In the genomic region with DNA sequence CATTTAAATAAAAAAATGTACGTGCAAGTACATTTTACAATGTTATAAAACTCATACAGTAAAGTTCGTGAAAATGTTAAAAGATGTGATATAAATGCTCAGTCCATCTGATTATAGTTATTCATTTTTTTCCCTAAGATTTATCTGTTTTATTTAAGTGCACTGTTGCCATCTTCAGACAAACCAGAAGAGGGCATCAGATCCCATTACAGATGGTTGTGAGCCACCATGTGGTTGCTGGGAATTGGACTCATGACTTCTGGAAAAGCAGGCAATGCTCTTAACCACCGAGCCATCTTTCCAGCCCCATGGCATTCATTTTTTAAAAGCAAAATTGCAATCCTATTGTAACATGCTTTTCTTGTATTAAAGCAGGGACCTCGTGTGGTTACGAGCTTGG, we compare ENCODE assay signal across 22 mouse cellular contexts. TPM values are rescaled to one million over a fixed set of nuclear protein-coding genes. Genes with fewer than 3 reads are reported as not detected.
DNase-seq lines count a peak whose midpoint lies in the region; ATAC-seq and TF ChIP-seq lines count a peak whose summit lies in the region.
"Had no signal": no experiment of that assay in that cellular context is flagged by ENCODE, and none has a peak within 500 bp of the region (broad histone marks: within the 10 kb centered on the region; RNA-seq: fewer than 3 reads in every experiment).

No protein-coding gene starts in this region.

- H3K79me2 ChIP-seq in MEL (ENCODE audit: control insufficient read depth, insufficient read depth, low read length, poor library complexity), result peaks cover 6% of the 10 kb centered on the region; the same call in 1 of the 2 replicates

- WGBS in hindbrain, postnatal 0 days, result 97% methylated on average over 5 of the region's 5 CpGs
- 96% methylated on average over 5 of the region's 5 CpGs for WGBS in hindbrain, embryonic 12.5 days
- WGBS in liver, embryonic 14.5 days (ENCODE audit: insufficient replicate concordance), result 84% methylated on average over 5 of the region's 5 CpGs

- 0 out of 2 replicates have a peak, but pooled peaks have one; percentile 11 for TF ChIP-seq CTCF in hindbrain, postnatal 0 days (IDR thresholded peaks at IDR 0.05; ENCODE audit: low read depth)
- peak; percentile 29; the same call in 1 of the 2 replicates for TF ChIP-seq CTCF in liver, embryonic 14.5 days (IDR thresholded peaks at IDR 0.05; ENCODE audit: low read depth)
- peak; percentile 43 for TF ChIP-seq CTCF in E14TG2a.4 (conservative IDR thresholded peaks at IDR 0.05; ENCODE audit: low read length)
- peak; percentile 9 to 58 (median 29); a peak in 4 of 6 replicates for TF ChIP-seq CTCF in MEL (IDR thresholded peaks at IDR 0.05 in 2 of 3, conservative IDR thresholded peaks at IDR 0.05 in 1 of 3; ENCODE audit: control insufficient read depth in 1 of 3, insufficient read depth in 1 of 3, low read depth in 2 of 3, low read length in 3 of 3, poor library complexity in 1 of 3, severe bottlenecking in 1 of 3)

- TF ChIP-seq EP300 in liver, embryonic 14.5 days (IDR thresholded peaks at IDR 0.05; ENCODE audit: low read depth), result no peak
- TF ChIP-seq EP300 in MEL (IDR thresholded peaks at IDR 0.05; ENCODE audit: low read depth in 1 of 2, low read length in 2 of 2), result no peak

- H3K4me3 ChIP-seq in hindbrain, postnatal 0 days (ENCODE audit: low read length), result no peak overlapping the region
- no peak overlapping the region for H3K4me3 ChIP-seq in hindbrain, embryonic 12.5 days
- no peak overlapping the region for H3K4me3 ChIP-seq in liver, embryonic 14.5 days (ENCODE audit: insufficient read depth in 1 of 2, low read depth in 2 of 2, low read length in 2 of 2)
- H3K4me3 ChIP-seq in E14TG2a.4 (replicated peaks; ENCODE audit: low read length) (no peak overlapping the region), MEL (ENCODE audit: control insufficient read depth in 1 of 2, insufficient read depth in 1 of 2, low read depth in 2 of 2, low read length in 2 of 2) (no peak overlapping the region)
- H3K4me3 ChIP-seq: embryonic facial prominence, embryonic 12.5 days; forebrain, embryonic 12.5 days; hindbrain, embryonic 10.5 days; limb, embryonic 10.5 days had no signal

- no peak for DNase-seq in hindbrain, postnatal 0 days (ENCODE audit: low spot score)
- no peak for DNase-seq in liver, embryonic 14.5 days (ENCODE audit: low read depth in 3 of 3, low spot score in 3 of 3)
- no peak for DNase-seq in liver
- no peak for DNase-seq in MEL (ENCODE audit: low read depth, low spot score)
- DNase-seq in adrenal gland, postnatal 4 days (ENCODE audit: low spot score in 2 of 2), result no peak
- DNase-seq: adrenal gland, adult 2 months; cerebellum, adult 18-20 months; cerebellum, postnatal 14 days; gastrocnemius, postnatal 10 days; kidney, adult 18-20 months; kidney, postnatal 25 days; lung, embryonic 14.5 days; lung, postnatal 4 days; right cerebral cortex, postnatal 14 days had no signal

- no peaks in the 10 kb centered on the region for H3K4me1 ChIP-seq in hindbrain, postnatal 0 days (ENCODE audit: insufficient read depth, low read length)
- peaks cover 5% of the 10 kb centered on the region for H3K4me1 ChIP-seq in hindbrain, embryonic 12.5 days
- no peaks in the 10 kb centered on the region for H3K4me1 ChIP-seq in liver, embryonic 14.5 days (replicated peaks; ENCODE audit: control insufficient read depth in 2 of 2, insufficient read depth in 2 of 2, low read length in 1 of 2)
- H3K4me1 ChIP-seq in E14TG2a.4 (replicated peaks; ENCODE audit: low read depth, low read length) (peaks cover 28% of the 10 kb centered on the region), MEL (ENCODE audit: control insufficient read depth in 1 of 2, insufficient read depth in 2 of 2, low read length in 2 of 2) (no peaks in the 10 kb centered on the region)

- H3K9ac ChIP-seq in hindbrain, postnatal 0 days (replicated peaks; ENCODE audit: low read length), result no peak overlapping the region
- H3K9ac ChIP-seq in hindbrain, embryonic 12.5 days, result no peak overlapping the region
- no peak overlapping the region for H3K9ac ChIP-seq in liver, embryonic 14.5 days (replicated peaks)
- no peak overlapping the region for H3K9ac ChIP-seq in MEL (ENCODE audit: control insufficient read depth, low read depth, low read length, poor library complexity, severe bottlenecking)
- H3K9ac ChIP-seq: embryonic facial prominence, embryonic 12.5 days; forebrain, embryonic 12.5 days; lung, embryonic 14.5 days had no signal

- no peak overlapping the region for H3K27ac ChIP-seq in hindbrain, postnatal 0 days
- H3K27ac ChIP-seq in hindbrain, embryonic 12.5 days, result no peak overlapping the region
- H3K27ac ChIP-seq in liver, embryonic 14.5 days, result no peak overlapping the region
- H3K27ac ChIP-seq in MEL (ENCODE audit: control insufficient read depth, low read depth, low read length), result no peak overlapping the region
- H3K27ac ChIP-seq: embryonic facial prominence, embryonic 12.5 days; forebrain, embryonic 12.5 days; hindbrain, embryonic 10.5 days; limb, embryonic 10.5 days had no signal

- no peak for TF ChIP-seq POLR2A in MEL (IDR thresholded peaks at IDR 0.05; ENCODE audit: control insufficient read depth in 1 of 2, insufficient read depth in 1 of 2, low read depth in 1 of 2, low read length in 2 of 2, poor library complexity in 1 of 2)

- TF ChIP-seq RAD21 in MEL (IDR thresholded peaks at IDR 0.05; ENCODE audit: low read depth, low read length), result peak; percentile 40

- no peaks in the 10 kb centered on the region for H3K36me3 ChIP-seq in hindbrain, postnatal 0 days (ENCODE audit: insufficient read depth, low read length)
- H3K36me3 ChIP-seq in hindbrain, embryonic 12.5 days, result peaks cover 26% of the 10 kb centered on the region
- H3K36me3 ChIP-seq in liver, embryonic 14.5 days (replicated peaks; ENCODE audit: control insufficient read depth, insufficient read depth, low read depth), result peaks cover 6% of the 10 kb centered on the region
- H3K36me3 ChIP-seq in E14TG2a.4 (ENCODE audit: insufficient read depth, low read length), result peaks cover 18% of the 10 kb centered on the region; the same call in 1 of the 2 replicates
- peaks cover 0 to 17% of the 10 kb centered on the region in 2 experiments; a peak in 2 of 4 replicates for H3K36me3 ChIP-seq in MEL (ENCODE audit: control insufficient read depth in 1 of 2, insufficient read depth in 2 of 2, low read length in 2 of 2)

- H3K27me3 ChIP-seq in hindbrain, postnatal 0 days (ENCODE audit: insufficient read depth, low read length), result no peaks in the 10 kb centered on the region
- no peaks in the 10 kb centered on the region for H3K27me3 ChIP-seq in hindbrain, embryonic 12.5 days
- H3K27me3 ChIP-seq in liver, embryonic 14.5 days (ENCODE audit: control insufficient read depth, insufficient read depth, low read length), result no peaks in the 10 kb centered on the region
- H3K27me3 ChIP-seq in E14TG2a.4 (ENCODE audit: insufficient read depth, low read length), result no peaks in the 10 kb centered on the region
- H3K27me3 ChIP-seq in MEL (ENCODE audit: control insufficient read depth in 1 of 2, insufficient read depth in 2 of 2, low read length in 2 of 2), result no peaks in the 10 kb centered on the region
- H3K27me3 ChIP-seq: embryonic facial prominence, embryonic 12.5 days; forebrain, embryonic 12.5 days had no signal

- no peaks in the 10 kb centered on the region for H3K9me3 ChIP-seq in hindbrain, postnatal 0 days (ENCODE audit: low read length)
- H3K9me3 ChIP-seq in hindbrain, embryonic 12.5 days (replicated peaks), result no peaks in the 10 kb centered on the region
- no peaks in the 10 kb centered on the region for H3K9me3 ChIP-seq in liver, embryonic 14.5 days (ENCODE audit: control insufficient read depth, low read length)
- H3K9me3 ChIP-seq in E14TG2a.4 (ENCODE audit: low read length) (no peaks in the 10 kb centered on the region), MEL (replicated peaks; ENCODE audit: insufficient read depth, low read length) (no peaks in the 10 kb centered on the region)
- H3K9me3 ChIP-seq: embryonic facial prominence, embryonic 12.5 days; limb, embryonic 10.5 days had no signal

- no peak overlapping the region for H3K4me2 ChIP-seq in hindbrain, postnatal 0 days (ENCODE audit: low read depth, low read length)
- no peak overlapping the region for H3K4me2 ChIP-seq in hindbrain, embryonic 12.5 days (replicated peaks)
- H3K4me2 ChIP-seq in liver, embryonic 14.5 days (ENCODE audit: low read depth), result no peak overlapping the region
- H3K4me2 ChIP-seq: embryonic facial prominence, embryonic 12.5 days; forebrain, embryonic 12.5 days; heart, embryonic 11.5 days; lung, embryonic 14.5 days had no signal

- ATAC-seq in hindbrain, postnatal 0 days, result no peak
- ATAC-seq in hindbrain, embryonic 12.5 days (ENCODE audit: low FRiP score), result no peak
- no peak for ATAC-seq in liver, embryonic 14.5 days (ENCODE audit: insufficient read depth)
- ATAC-seq in monocyte, adult 5-6 weeks (replicated peaks; ENCODE audit: insufficient number of reproducible peaks, low FRiP score, low TSS enrichment, poor library complexity, severe bottlenecking), result no peak

TF ChIP-seq in MEL, 35 proteins besides CTCF, POLR2A, EP300 and RAD21:
- TF ChIP-seq SMC3 (IDR thresholded peaks at IDR 0.05; ENCODE audit: low read depth, low read length), result peak; percentile 42
- TF ChIP-seq BHLHE40 (IDR thresholded peaks at IDR 0.05; ENCODE audit: borderline replicate concordance, low read depth, low read length), result no peak
TF ChIP-seq in MEL: peak in this region for 1.

RNA-seq across cellular contexts. Expression of gene Cisd2, which starts 14.5 kb away (rescaled TPM):
- total RNA-seq in hindbrain, postnatal 0 days (2014; rRNA removed), result 21.2 and 21.7 TPM in 2 replicates
- 46.2 and 46.4 TPM in 2 replicates for polyA plus RNA-seq in hindbrain, postnatal 0 days (2015; fragmentation: Nextera tagmentation; extraction: Ambion mirVana)
- 77.1 and 82.5 TPM in 2 replicates for polyA plus RNA-seq in hindbrain, embryonic 12.5 days (2016; fragmentation: Nextera tagmentation; extraction: Ambion mirVana)
- 10.3 and 16.5 TPM in 2 replicates for polyA plus RNA-seq in liver, embryonic 14.5 days (2012; rRNA removed)
- polyA plus RNA-seq in liver, embryonic 14.5 days (2014; fragmentation: Nextera tagmentation; extraction: Ambion mirVana), result 22.3 and 23.8 TPM in 2 replicates
- total RNA-seq in MEL (2012; rRNA removed), result 23.9 and 24.8 TPM in 2 replicates
- 10 to 100 TPM in 1 of 2 experiments, not detected in 1; 26.9 TPM for polyA plus RNA-seq in MEL (2012; ENCODE audit: insufficient read depth in 1 of 2, insufficient read length in 2 of 2, low read depth in 1 of 2, low replicate concordance in 2 of 2, missing spikeins in 1 of 2)
- 47.2 to 67.5 TPM (median 55.4 TPM) in 3 replicates for total RNA-seq in monocyte, adult 5-6 weeks (2017)
- total RNA-seq in adrenal gland, postnatal 4 days (2021), result 10 to 100 TPM; 31.7 to 34.1 TPM

RNA-seq across cellular contexts. Expression of gene Ube2d3, which starts 28.7 kb away (rescaled TPM):
- 581 and 632 TPM in 2 replicates for total RNA-seq in hindbrain, postnatal 0 days (2014; rRNA removed)
- polyA plus RNA-seq in hindbrain, postnatal 0 days (2015; fragmentation: Nextera tagmentation; extraction: Ambion mirVana), result 321 and 336 TPM in 2 replicates
- 469 and 495 TPM in 2 replicates for polyA plus RNA-seq in hindbrain, embryonic 12.5 days (2016; fragmentation: Nextera tagmentation; extraction: Ambion mirVana)
- polyA plus RNA-seq in liver, embryonic 14.5 days (2012; rRNA removed), result 104 and 112 TPM in 2 replicates
- polyA plus RNA-seq in liver, embryonic 14.5 days (2014; fragmentation: Nextera tagmentation; extraction: Ambion mirVana), result 246 and 266 TPM in 2 replicates
- total RNA-seq in MEL (2012; rRNA removed), result 340 and 348 TPM in 2 replicates
- polyA plus RNA-seq in MEL (2012; ENCODE audit: insufficient read depth in 1 of 2, insufficient read length in 2 of 2, low read depth in 1 of 2, low replicate concordance in 2 of 2, missing spikeins in 1 of 2), result 100 to 1,000 TPM in 1 of 2 experiments, 10 to 100 TPM in 1; 40.9 to 432 TPM
- 588 to 777 TPM (median 773 TPM) in 3 replicates for total RNA-seq in monocyte, adult 5-6 weeks (2017)
- 100 to 1,000 TPM; 363 to 371 TPM for total RNA-seq in adrenal gland, postnatal 4 days (2021)
